Mouse (Mus musculus) erythroblast, embryonic 14.5 days (primary cell): ENCODE data around the gene Nox1.

ENCODE experiments used
- GATA1 ChIP-seq: IDR thresholded peaks from 2 replicates; pipeline ENCODE4 v1.6.1; 2012; ENCODE audit warnings: low read length, inconsistent platforms, mixed read lengths
- TAL1 ChIP-seq: IDR thresholded peaks from 3 replicates; pipeline ENCODE4 v1.6.1; 2012; ENCODE audit warnings: low read length, inconsistent platforms, mixed read lengths

DNA sequence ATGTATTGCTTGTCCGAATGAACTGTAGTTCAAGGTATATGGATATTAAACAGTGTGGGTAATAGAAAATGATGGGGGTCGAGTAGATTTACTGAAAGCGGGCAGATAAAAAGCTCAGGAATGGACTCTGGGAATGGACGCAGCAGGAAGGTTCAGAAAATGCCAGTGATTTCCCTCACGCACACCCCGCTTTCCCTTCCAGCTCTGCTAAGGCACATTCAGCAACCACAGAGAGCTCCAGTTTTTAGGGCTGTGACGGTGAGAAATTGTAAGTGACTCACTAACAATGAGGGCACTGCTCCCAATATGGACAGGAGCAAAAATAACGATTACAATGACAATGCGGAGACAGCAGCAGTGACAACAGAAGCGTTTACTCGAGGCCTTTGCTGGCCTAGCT lies 40.4 kb upstream of the Nox1 start:
- no peak for TF ChIP-seq TAL1
- no peak for TF ChIP-seq GATA1
